Mouse (Mus musculus) embryo, embryonic 11 days (tissue): Measurements from ENCODE around the gene Pde6c.
A peak's percentile ranks its signal among the peaks of the same experiment; 100 is the strongest.

ENCODE experiments used
- DNase-seq: peaks from one replicate; pipeline ENCODE4 v3.0.0-alpha.2; 2015

Pde6c gene

DNA sequence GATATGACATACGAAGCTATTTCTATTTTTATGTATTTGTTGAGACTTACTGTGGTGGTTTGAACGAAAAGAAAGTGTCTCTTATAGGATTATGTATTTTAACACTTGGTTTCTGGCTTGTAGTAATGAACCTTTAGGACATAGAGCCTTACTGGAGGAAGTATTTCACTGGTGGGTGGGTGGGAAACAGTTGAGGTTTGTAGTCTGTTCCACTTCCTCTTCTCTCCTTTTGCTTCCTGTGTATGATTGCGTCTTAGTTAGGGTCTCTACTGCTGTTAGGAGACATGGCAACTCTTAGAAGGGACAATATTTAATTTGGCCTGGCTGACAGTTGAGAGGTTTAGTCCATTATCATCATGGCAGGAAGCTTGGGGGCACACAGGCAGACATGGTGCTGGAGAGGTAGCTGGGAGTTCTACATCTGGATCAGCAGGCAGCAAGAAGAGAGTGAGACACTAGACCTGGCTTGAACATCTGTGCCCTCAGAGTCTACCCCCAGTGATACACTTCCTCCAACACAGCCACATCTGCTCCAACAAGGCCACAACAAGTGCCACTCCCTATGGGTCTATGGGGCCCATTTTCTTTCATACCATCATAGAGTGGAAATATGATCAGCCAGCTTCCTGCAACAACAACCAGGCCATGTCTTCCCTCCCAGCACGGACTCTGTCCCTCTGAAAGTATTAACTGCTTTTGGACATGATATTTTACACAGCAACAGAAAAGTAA, 11.1 kb downstream of the Pde6c start:
- no peak for DNase-seq

DNA sequence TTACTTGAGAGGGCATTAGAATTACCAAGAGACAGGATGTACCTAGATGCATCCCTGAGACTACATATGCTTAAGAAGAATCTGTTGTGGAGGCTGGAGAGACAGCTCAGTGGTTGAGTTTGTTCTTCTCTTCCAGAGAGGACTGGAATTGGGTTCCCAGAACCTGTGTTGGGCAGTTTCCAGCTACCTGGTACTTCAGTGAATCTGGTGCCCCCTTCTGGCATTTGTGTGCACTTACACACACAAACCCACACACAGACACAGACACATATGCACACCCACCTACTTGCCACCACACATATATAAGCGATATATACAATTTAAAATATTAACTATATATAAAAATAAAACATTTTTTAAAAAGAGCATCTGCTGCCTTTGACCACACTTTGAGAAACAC, 23.7 kb downstream of the Pde6c start:
- DNase-seq, result no peak

DNA sequence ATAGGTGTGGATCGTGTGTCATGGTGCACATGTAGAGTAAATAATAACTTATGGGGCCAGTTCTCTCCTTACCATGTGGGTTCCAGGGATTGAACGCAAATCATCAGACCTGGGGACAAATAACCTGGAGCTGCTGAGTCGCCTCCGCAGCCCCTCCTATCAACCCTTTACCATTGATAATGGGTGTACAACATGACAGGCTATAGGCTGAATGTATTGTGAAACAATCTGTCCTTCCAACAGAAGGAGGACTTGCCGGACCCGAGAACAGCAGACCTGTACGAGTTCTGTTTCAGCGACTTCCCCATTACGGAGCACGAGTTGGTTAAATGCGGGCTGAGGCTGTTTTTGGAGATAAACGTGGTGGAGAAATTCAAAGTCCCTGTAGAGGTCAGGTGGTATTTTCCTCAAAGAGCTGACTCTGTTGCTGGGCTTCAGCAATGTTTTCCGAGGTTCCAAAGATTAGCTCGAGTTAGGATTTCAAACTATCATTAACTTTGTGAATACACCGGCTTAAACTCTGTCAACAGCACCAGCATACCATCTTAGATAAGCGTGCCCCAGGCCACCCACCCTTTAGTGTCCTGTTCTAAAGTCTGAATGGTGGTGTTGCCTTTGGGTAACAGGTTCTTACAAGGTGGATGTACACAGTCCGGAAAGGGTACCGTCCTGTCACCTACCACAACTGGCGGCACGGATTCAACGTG, 29.2 kb downstream of the Pde6c start:
- no peak for DNase-seq

DNA sequence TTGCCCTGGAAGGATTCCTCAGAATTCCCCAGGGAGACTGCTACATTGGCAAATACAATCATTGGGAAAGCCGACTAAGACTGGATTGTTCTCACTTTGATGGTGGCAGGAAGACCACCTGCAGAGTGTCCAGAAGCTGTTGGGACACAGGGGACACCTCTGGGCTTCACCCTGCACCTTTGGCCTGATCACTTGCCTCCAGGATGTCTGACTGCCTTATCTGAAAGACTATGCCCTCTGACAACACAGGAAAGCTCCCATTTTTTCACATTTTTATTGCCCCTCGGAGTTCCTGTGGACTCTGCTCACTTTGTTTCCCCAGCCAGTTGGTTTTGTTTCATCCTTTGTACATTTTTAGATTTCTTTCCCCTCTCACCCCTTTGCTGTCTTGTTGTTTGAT, 32.1 kb downstream of the Pde6c start:
- DNase-seq, result no peak

DNA sequence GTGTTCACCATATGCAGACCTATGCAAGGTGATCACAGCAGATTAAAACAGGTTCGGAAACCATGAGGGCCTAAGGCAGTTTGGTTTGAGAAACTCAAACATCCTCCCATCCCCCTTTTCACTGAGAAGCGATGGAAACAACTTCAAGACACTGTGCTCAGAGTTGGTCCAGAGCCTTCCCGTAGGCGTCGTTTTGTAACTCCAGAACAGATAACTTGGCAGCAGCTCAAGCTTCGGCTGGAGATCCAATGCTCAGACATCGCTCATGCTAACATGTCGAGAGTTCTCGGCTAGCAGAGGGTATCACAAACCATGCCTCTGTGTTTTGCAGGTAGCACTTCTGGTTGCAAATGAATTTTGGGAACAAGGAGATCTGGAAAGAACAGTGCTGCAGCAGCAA, 47.1 kb downstream of the Pde6c start:
- no peak for DNase-seq

DNA sequence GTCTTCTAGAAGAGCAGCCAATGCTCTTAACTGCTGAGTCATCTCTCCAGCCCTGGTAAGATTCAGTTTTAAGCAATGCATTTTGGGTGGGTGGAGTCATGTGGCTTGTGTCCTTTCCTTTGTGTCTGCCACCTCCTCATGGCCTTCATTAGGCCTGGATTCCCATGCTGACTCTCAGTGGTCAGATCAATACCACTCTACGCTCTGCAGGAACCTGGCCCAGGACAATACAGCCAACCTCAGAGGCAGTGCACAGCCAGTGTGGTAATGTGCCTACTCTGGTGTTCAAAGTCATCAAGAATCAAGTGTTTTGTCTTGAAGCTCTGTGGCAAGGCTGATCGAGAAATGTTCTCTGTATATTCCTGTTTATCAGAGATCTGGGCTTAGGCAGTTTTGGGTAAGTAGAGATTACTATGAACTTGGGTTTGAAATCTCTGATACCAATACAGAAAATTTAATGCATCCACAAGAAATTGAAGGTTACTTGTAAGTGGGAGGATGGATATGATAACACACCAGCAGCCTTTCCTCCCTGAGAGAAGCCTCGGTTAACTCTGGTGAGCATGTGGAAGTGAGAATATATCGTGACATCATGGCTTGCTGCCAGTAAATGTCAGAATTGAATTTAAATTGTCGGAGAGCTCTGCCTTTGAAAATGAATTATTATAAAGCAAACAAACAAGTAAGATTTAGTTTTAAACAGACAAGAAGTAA, 54.2 kb downstream of the Pde6c start:
- no peak for DNase-seq

DNA sequence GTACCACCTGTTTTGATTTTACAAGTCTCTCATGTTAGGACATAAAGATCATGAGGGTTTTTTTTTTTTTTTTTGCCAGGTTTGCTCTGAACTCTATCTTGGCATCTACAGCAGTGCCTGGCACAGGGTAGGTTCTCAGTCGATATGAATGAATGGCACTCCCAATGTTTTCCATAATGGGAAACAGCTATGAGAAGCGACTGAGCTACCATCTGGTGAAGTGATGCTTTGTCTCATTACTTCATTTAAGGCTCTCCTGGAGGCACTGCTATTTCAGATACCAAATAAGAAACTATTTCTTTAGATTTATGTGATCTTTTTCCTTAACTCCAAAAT, 54.7 kb downstream of the Pde6c start:
- DNase-seq, result no peak

DNA sequence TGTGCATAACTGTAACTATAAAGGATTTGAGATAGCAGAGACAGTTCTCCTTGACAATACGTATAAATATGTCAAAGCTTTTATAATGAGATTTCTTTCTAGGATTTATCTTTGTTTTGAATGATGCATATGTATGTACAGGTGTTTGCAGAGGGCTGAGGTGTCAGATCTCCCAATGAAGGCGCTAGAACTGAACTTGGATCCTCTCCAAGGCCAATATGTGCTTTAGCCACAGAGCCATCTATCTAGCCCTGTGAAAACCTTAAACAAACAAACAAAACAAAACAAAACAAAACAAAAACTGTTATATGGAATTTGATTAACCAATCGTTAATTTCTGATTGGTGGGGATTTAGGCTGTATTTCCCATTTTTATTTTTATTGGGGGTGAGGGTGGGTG, 58.0 kb downstream of the Pde6c start:
- no peak for DNase-seq

DNA sequence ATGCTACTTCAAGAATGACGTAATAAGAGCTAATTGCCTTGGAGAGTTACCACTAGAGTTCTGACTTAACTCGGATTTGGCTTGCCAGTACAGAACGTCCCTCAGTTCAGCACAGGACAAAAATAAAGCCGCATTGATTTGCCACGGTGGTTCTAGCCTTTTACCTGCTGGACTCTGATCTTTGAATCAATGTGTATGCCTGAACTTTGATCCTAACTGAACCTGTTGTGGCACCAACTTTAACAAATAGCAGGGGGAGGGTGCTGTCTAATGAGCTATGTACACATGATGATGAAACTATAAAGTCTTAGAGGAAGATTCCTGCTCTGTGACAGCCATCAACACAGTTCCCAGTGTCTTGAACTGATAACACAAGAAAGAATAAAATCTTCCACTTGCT, 58.9 kb downstream of the Pde6c start:
- DNase-seq, result no peak

DNA sequence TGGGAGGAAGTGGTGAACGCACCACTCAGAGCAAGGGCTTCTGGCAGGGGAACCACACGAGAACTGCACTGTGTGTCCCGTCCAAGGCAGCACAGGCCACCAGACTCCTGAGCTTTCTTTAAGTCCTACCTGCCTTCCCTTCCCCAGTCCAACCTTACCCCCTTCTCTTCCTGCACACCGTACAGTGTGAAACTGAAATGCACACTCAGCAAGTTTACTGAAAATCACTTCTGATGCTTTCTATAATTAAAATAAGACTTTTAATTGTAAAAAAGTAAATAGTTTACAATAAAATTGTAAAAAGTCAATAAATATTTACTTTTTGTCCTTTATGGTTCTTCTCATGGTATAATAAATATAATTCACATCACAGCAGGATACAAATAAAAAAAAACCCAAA, 62.7 kb downstream of the Pde6c start:
- no peak for DNase-seq

DNA sequence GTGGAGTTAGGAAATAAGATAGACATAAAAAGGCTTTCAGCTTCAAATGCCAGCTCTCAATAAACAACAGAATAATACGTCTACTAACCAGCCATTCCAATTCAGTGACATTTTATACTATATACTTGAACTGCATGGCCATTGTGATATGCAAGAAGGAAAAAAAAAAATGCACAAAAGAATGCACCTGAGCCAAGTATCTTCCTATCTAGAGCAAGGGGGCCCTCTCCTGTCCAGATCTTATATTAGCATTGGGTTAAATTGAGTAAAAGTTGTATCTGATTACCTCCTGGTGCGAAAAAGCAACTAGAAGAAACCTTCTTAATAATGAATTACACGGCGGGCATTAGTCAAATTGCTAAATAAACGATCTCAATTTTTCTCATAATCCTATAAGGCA, 66.2 kb downstream of the Pde6c start:
- peak; percentile 28 for DNase-seq

DNA sequence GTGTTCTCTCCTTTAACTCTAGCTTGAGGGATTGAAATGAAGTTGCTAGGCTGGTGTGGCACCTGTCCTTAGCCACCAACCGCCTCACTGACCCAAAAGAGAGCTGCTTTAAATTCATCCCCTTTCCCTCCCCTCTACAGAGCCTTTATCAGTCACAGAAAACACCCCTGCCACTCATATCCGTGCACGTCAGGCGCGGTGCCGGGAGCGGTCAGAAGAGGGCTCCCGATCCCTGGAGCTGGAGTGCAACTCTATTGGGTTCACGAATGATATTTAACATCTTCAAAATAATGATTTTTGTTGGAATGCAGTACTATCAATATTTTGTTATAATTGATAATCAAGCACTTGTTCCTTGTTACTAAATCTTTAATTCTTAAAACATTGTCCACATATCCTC, 74.1 kb downstream of the Pde6c start:
- DNase-seq, result peak; percentile 41

DNA sequence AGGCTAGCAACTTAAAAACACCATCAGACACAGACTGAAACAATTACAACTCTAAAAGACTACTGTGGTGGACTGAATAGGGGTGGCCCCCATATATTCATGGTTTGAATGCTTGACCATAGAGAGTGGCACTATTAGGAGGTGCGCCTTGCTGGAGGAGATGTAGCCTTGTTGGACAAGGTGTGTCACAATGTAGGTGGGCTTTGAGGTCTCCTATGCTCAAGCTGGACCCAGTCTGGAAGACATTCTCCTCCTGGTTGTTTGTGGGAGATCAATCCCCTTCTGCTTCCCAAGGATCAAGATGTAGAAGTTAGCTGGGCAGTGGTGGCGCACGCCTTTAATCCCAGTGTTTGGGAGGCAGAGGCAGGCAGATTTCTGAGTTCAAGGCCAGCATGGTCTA, 85.1 kb downstream of the Pde6c start:
- DNase-seq, result no peak

DNA sequence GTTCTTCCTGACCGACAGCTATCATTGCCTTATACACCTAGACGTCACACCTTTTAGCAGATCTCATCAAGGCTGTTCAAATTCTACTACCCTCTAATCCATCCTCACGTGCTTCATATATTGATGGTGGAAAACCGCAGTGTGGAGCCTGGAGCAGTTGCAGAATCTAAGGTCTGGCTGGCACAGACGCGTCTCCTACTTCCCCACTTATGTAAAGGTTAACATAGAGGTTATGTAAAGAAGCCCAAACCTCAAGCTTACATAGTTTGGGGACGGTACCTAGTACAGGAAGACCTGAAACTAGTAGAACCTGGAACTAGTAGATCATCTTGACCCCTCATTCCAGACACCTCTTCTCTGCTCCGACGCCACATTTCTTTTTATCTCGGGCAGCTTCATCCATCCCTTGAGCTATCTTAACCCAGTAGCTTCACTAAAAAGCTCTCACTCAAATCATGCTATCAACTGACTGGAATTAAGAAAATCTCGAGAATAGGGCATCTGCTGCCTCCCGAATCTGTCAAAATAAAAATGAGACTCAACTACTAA, 90.8 kb downstream of the Pde6c start:
- no peak for DNase-seq

DNA sequence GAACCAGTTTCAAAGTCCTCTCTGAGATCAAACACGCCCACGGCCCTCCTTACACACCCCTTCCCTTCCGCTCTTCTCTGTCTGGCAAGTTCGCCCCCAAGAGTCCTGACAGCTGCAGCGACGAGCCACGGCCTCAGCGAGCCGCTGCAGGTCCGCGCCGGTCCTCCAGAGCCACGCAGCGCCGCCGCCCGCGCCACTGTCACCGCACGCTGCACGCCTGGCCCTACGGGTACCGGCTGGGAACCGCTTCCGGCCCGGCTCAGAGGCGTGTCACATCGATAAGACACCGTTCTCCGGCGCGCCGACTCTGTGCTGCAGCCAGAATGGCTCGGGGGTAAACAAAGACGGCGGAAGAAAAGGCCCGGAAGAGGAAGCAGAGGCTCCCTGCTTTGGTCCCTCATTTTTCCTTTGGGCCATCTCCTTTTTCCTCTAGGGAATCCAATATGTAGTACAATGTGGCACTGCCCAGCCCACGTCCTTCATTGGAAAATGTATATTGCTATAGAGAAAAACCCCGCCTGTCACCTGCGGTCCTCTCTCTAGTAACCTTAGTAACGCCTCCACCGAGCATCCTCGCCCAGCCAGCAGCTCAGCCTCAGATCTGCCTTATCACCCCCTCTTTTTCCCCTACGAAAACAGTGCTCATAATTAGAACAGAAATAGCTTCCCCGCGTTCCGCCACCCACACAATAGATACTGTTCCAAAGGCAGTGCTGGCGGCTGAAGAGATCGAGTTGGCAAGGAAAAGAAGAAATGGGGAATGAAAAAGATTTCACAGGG, 91.5 kb downstream of the Pde6c start, which contains the start of gene Fra10ac1:
TSS of gene Fra10ac1 (minus strand) at position 252 of the 780 bp plus-strand sequence.
- peak; percentile 92 for DNase-seq

DNA sequence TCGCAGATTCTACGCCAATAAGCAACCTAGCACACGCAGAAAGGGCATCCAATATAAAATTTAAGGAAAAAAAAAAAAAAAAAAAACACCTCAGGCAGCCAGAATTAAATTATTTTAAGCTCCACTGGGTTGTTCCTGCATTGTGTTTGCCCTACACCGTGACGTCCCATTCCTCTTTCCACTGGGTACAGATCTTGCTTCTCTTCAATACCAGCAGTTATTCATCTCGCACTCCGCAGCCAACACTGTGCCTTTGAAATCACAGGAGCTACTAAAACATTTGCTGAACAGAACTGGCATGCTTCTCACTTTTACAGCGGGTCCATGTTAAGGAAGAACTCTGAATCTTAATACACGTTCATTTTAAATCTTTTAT, 92.1 kb downstream of the Pde6c start:
- peak; percentile 19 for DNase-seq

DNA sequence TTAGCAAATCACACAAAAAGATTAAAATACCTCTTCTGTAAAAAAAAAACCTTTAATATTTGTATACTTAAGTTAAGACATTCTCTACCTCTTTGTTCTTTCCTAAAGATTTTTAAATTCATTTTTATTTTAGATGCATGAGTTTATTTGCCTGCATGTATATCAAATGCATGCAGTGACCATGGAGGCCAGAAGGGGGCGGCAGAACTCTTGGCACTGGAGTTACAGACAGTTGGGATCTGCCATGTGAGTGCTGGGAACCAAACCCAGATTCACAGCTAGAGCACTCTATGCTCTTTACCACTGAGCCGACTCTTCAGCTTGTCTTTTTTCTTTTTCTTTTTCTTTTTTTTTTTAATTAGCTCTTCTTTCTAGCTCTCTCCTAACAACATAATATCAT, 96.1 kb downstream of the Pde6c start:
- DNase-seq, result no peak

DNA sequence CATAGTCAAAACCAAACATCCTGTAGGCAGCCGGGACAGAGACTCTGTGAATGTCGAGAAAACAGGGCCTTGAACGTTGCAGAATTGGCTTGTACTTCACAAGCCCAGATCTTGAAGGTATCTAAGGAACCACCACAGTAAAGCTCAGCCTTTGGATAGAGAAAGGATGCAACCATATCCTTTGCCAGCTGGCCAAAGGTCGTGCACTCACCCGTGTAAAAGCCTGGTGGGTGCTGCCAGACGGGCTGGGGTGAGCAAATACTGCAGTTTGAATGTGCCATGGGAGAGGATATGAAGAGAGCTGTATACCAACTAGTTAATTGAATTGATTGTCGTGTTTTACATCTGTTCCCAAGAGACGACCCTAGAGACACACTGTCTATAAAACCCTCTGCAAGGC, 99.5 kb downstream of the Pde6c start:
- DNase-seq, result peak; percentile 5

DNA sequence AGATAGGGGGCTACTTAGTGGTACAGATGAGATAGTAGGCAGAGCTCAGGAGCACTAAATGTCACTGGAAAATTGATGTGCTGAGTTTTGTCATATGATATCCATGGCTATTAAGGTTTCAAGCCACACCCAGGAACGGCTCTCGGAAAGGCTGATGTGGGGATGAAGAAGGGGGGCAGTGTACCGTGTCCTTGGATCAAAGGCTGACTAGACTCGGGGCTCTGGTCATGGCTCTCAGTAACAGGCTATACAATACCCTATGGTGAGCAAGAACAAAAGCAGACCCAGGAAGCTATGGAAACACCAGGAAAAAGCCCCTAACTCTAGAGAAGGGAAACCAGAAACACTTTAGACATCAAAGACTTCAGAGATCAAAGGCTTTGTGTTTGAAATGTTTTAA, 99.9 kb downstream of the Pde6c start:
- peak; percentile 34 for DNase-seq
